Mouse (Mus musculus) embryonic facial prominence, embryonic 12.5 days (tissue): ENCODE measurements around the gene Tm6sf2. TPM values are rescaled to one million over a fixed set of nuclear protein-coding genes. Genes with fewer than 3 reads are reported as not detected.

Experiments used
- ATAC-seq: fragments of 200-750 bp; cut with Nextera tagmentation; 2 replicates; pipeline ENCODE4 v1.8.0; 2017; ENCODE audit not compliant: insufficient number of reproducible peaks, insufficient read depth, low FRiP score, low TSS enrichment
- H3K27ac ChIP-seq: fragments of 300-500 bp; sonication (generic); 2 replicates; pipeline ENCODE4 v1.5.1; 2016; ENCODE audit warnings: mild to moderate bottlenecking
- H3K27me3 ChIP-seq: fragments of 300-500 bp; sonication (generic); 2 replicates; pipeline ENCODE4 v1.6.1; 2016; ENCODE audit warnings: mild to moderate bottlenecking, moderate library complexity
- H3K36me3 ChIP-seq: fragments of 300-500 bp; sonication (generic); 2 replicates; pipeline ENCODE4 v1.6.1; 2016; ENCODE audit warnings: mild to moderate bottlenecking
- H3K4me1 ChIP-seq: fragments of 300-500 bp; sonication (generic); 2 replicates; pipeline ENCODE4 v1.6.1; 2016
- H3K4me2 ChIP-seq: fragments of 300-500 bp; sonication (generic); replicated peaks from 2 replicates; pipeline ENCODE4 v1.6.1; 2016; ENCODE audit warnings: mild to moderate bottlenecking, moderate library complexity
- H3K4me3 ChIP-seq: fragments of 300-500 bp; sonication (generic); 2 replicates; pipeline ENCODE4 v1.5.1; 2016; ENCODE audit warnings: mild to moderate bottlenecking
- H3K9ac ChIP-seq: fragments of 300-500 bp; sonication (generic); 2 replicates; pipeline ENCODE4 v1.6.1; 2016; ENCODE audit warnings: mild to moderate bottlenecking, moderate library complexity
- H3K9me3 ChIP-seq: fragments of 300-500 bp; sonication (generic); 2 replicates; pipeline ENCODE4 v1.6.1; 2016; ENCODE audit warnings: mild to moderate bottlenecking, moderate library complexity
- WGBS: fragments of 180-500 bp; shearing (Covaris S2); methylation state at CpG from one replicate; pipeline ENCODE4 v1.1.7; 2016; 5-methylcytosine and 5-hydroxymethylcytosine counted together
- microRNA-seq: library from miRNA; unstranded; fragments of <30 nt; microRNA quantifications from one replicate; pipeline ENCODE4, GENCODE M21; 2017
- polyA plus RNA-seq: library from polyadenylated mRNA; unstranded; fragments of >200 nt; fragmentation: Nextera tagmentation; extraction: Ambion mirVana; gene quantifications from 2 replicates; pipeline ENCODE4 v1.2.1, GENCODE M21; 2016

Gene Tm6sf2
- polyA plus RNA-seq, 1 experiment from 2014 or later, result 0.58 TPM

GRCm38 (mm10) chr8:70120667-70121066, 47.9 kb downstream of the Tm6sf2 start, which contains the start of gene Ncan:
Gene Ncan (minus strand): TSS chr8:70120873.
- Histone ChIP-seq H3K27me3 (peaks cover 54% of the 10 kb centered on the region), H3K4me1 (peaks cover 3% of the 10 kb centered on the region; the same call in 1 of the 2 replicates), H3K4me2 (peak within 1 kb of the TSS; percentile 49), H3K4me3 (peak within 1 kb of the TSS; percentile 25), H3K9me3 (no peaks in the 10 kb centered on the region), H3K27ac (no peak within 1 kb of the TSS), H3K9ac (peak within 1 kb of the TSS; percentile 40), H3K36me3 (no peaks in the 10 kb centered on the region)
- 2% methylated on average over 19 of the region's 19 CpGs for WGBS
- peak; percentile 68; the same call in 1 of the 2 replicates for ATAC-seq

- H3K27me3 ChIP-seq, result peaks cover 32% of the 10 kb centered on the region
- no peak overlapping the region for H3K4me2 ChIP-seq
- ATAC-seq, result no peak
- WGBS, result 58% methylated on average over 2 of the region's 2 CpGs
- no peaks in the 10 kb centered on the region for H3K9me3 ChIP-seq
- no peaks in the 10 kb centered on the region for H3K36me3 ChIP-seq
- H3K27ac ChIP-seq, result no peak overlapping the region
- peaks cover 3% of the 10 kb centered on the region; the same call in 1 of the 2 replicates for H3K4me1 ChIP-seq
- H3K9ac ChIP-seq, result no peak overlapping the region
- H3K4me3 ChIP-seq, result no peak overlapping the region
These were observed 50.1 kb downstream of the Tm6sf2 start for GRCm38 (mm10) chr8:70122863-70123262.

- Histone ChIP-seq H3K9ac (no peak overlapping the region), H3K4me3 (no peak overlapping the region), H3K9me3 (no peaks in the 10 kb centered on the region), H3K27ac (no peak overlapping the region), H3K36me3 (no peaks in the 10 kb centered on the region), H3K27me3 (peaks cover 10% of the 10 kb centered on the region), H3K4me2 (no peak overlapping the region), H3K4me1 (peaks cover 3% of the 10 kb centered on the region; the same call in 1 of the 2 replicates)
- 61% methylated on average over 8 of the region's 8 CpGs for WGBS
- no peak for ATAC-seq
These were observed 52.3 kb downstream of the Tm6sf2 start for GRCm38 (mm10) chr8:70124992-70125391.

- Histone ChIP-seq H3K27me3 (no peaks in the 10 kb centered on the region), H3K4me1 (peaks cover 10% of the 10 kb centered on the region; the same call in 1 of the 2 replicates), H3K4me3 (no peak overlapping the region), H3K4me2 (no peak overlapping the region), H3K9me3 (no peaks in the 10 kb centered on the region), H3K36me3 (peaks cover 10% of the 10 kb centered on the region), H3K9ac (no peak overlapping the region), H3K27ac (no peak overlapping the region)
- no peak for ATAC-seq
- 89% methylated on average over 3 of the region's 3 CpGs for WGBS
These were observed 55.7 kb downstream of the Tm6sf2 start for GRCm38 (mm10) chr8:70128435-70128834.

- no peak for ATAC-seq
- Histone ChIP-seq H3K9ac (no peak overlapping the region), H3K4me3 (no peak overlapping the region), H3K9me3 (no peaks in the 10 kb centered on the region), H3K36me3 (peaks cover 20% of the 10 kb centered on the region), H3K4me2 (no peak overlapping the region), H3K27me3 (no peaks in the 10 kb centered on the region), H3K27ac (no peak overlapping the region), H3K4me1 (peaks cover 10% of the 10 kb centered on the region; the same call in 1 of the 2 replicates)
- 54% methylated on average over 9 of the region's 9 CpGs for WGBS
These were observed 56.7 kb downstream of the Tm6sf2 start for GRCm38 (mm10) chr8:70129309-70129952.

Small RNA genes lying within 50 kb of the gene (microRNA-seq; reads per million reads assigned to microRNA genes)
- not detected for gene Mir7066

Other genes starting within 250 kb of the Tm6sf2 start
- 13.4 and 16.0 TPM in 2 replicates for gene Pbx4, start 240.4 kb upstream of the Tm6sf2 start, polyA plus RNA-seq
- 1.2 TPM in 2 replicates for gene Cilp2, start 185.2 kb upstream of the Tm6sf2 start, polyA plus RNA-seq
- gene Tssk6, start 170.7 kb upstream of the Tm6sf2 start, polyA plus RNA-seq, result 4.1 and 5.1 TPM in 2 replicates
- gene Ndufa13, start 170.4 kb upstream of the Tm6sf2 start, polyA plus RNA-seq, result 168 and 171 TPM in 2 replicates
- gene Yjefn3, start 170.2 kb upstream of the Tm6sf2 start, polyA plus RNA-seq, result 4.8 and 4.9 TPM in 2 replicates
- 49.8 and 63.0 TPM in 2 replicates for gene Gatad2a, start 76.5 kb upstream of the Tm6sf2 start, polyA plus RNA-seq
- 64.0 and 65.4 TPM in 2 replicates for gene Mau2, start 30.2 kb upstream of the Tm6sf2 start, polyA plus RNA-seq
- 55.3 and 56.7 TPM in 2 replicates for gene Sugp1, start 30.1 kb upstream of the Tm6sf2 start, polyA plus RNA-seq
- 0.04 and 0.06 TPM in 2 replicates for gene Hapln4, start 10.5 kb downstream of the Tm6sf2 start, polyA plus RNA-seq
- 4.1 and 6.1 TPM in 2 replicates for gene Ncan, start 47.9 kb downstream of the Tm6sf2 start, polyA plus RNA-seq
- gene Nr2c2ap, start 58.4 kb downstream of the Tm6sf2 start, polyA plus RNA-seq, result 24.2 and 25.0 TPM in 2 replicates
- gene Rfxank, start 66.2 kb downstream of the Tm6sf2 start, polyA plus RNA-seq, result 25.8 and 28.3 TPM in 2 replicates
- gene Borcs8, start 66.6 kb downstream of the Tm6sf2 start, polyA plus RNA-seq, result 46.5 and 46.7 TPM in 2 replicates
- gene Mef2b, start 66.8 kb downstream of the Tm6sf2 start, polyA plus RNA-seq, result 1.4 and 1.9 TPM in 2 replicates
- gene Tmem161a, start 99.4 kb downstream of the Tm6sf2 start, polyA plus RNA-seq, result 65.9 and 72.0 TPM in 2 replicates
- 4.4 and 4.6 TPM in 2 replicates for gene Slc25a42, start 139.4 kb downstream of the Tm6sf2 start, polyA plus RNA-seq
- 47.5 and 54.0 TPM in 2 replicates for gene Sugp2, start 161.3 kb downstream of the Tm6sf2 start, polyA plus RNA-seq
- gene Armc6, start 161.5 kb downstream of the Tm6sf2 start, polyA plus RNA-seq, result 28.7 and 33.3 TPM in 2 replicates
- gene Homer3, start 209.9 kb downstream of the Tm6sf2 start, polyA plus RNA-seq, result 89.4 and 89.6 TPM in 2 replicates
- gene Ddx49, start 229.6 kb downstream of the Tm6sf2 start, polyA plus RNA-seq, result 54.8 and 58.9 TPM in 2 replicates
- gene Cope, start 229.6 kb downstream of the Tm6sf2 start, polyA plus RNA-seq, result 267 and 295 TPM in 2 replicates
- gene Cers1, start 242.9 kb downstream of the Tm6sf2 start, polyA plus RNA-seq, result 10.0 and 11.1 TPM in 2 replicates